Mouse (Mus musculus) ES-E14 (cell line): Measurements from ENCODE around the gene Anks1b.
A peak's percentile ranks its signal among the peaks of the same experiment; 100 is the strongest.

Experiments
- CHD2 ChIP-seq: IDR thresholded peaks from 2 replicates; pipeline ENCODE4 v1.6.1; 2014; ENCODE audit warnings: mild to moderate bottlenecking, low read depth, low read length, inconsistent platforms
- HCFC1 ChIP-seq: IDR thresholded peaks from 2 replicates; pipeline ENCODE4 v1.6.1; 2012; ENCODE audit warnings: low read length, inconsistent platforms, borderline replicate concordance; ENCODE audit not compliant: insufficient read depth
- MAFK ChIP-seq: IDR thresholded peaks from 2 replicates; pipeline ENCODE4 v1.6.1; 2014; ENCODE audit warnings: mild to moderate bottlenecking, low read depth, low read length, inconsistent platforms; ENCODE audit not compliant: insufficient read depth
- ZC3H11A ChIP-seq: IDR thresholded peaks from 2 replicates; pipeline ENCODE4 v1.6.1; 2012; ENCODE audit warnings: low read depth, mild to moderate bottlenecking, inconsistent platforms, low read length, borderline replicate concordance

GRCm38 (mm10) chr10:90970560-90970959 lies 1097.3 kb downstream of the Anks1b start:
- TF ChIP-seq ZC3H11A (no peak), MAFK (peak; percentile 95), CHD2 (no peak), HCFC1 (no peak)
